Mouse (Mus musculus): ENCODE results near the gene Acod1.

The Acod1 gene

DNA sequence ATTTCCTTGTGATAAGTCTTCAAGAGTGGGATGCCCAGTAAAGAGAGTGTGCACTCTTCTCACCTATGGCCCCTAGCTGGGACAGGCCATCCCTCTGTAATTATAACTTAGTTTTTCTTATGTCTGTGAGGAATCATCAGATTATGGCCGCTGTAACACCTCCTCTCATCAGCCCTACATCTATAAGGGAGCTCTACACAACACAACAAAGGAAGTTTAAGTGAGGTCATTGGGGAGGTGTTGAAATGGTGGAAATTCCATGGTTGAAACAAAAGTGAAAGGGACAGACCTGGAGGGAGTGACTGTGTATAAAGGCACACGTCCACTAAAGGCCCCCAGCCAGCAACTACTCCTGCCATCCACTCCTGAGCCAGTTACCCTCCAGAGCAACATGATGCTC, at the start of gene Acod1:
TSS of gene Acod1 (plus strand) at position 301 of the 400 bp plus-strand sequence.
- no peak for DNase-seq (ENCODE audit: low read depth)

DNA sequence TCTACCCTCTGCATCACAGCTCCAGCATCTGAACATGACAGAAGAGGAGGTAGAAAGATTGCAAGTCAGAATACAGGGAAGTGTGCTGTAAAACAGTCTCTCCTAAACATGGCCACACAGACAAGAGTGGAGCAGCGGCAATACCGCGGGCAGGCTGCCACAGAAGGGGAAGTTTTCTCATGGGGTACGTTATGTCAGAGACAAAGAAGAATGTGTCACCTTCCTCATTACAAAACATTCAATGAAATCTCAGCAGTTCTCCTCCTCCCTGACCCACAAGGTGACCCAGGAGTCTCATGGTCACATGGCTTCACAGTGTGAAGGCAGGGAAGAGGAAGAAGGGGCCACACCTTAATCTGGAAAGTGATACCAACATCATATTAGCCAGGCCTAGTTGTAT, 39.0 kb upstream of the Acod1 start:
- DNase-seq (ENCODE audit: low read depth), result peak; percentile 48

DNA sequence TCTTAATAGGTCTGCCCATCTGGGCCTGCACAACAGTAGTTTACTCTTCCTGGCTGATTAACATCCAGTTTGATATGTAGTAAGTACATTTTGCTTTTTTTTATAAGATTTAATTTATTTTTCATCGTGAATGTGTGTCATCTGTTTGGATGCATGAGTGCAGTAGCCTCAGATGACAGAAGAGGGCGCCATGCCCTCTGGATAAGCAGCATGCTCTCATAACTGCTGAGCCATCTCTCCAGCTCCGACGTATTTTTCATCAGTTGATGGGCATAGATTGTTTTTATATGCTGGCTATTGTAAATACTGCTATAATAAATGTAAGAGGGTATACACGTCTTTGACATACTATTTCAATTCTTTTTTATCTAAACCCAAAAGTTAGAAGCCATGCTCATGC, 35.0 kb upstream of the Acod1 start:
- DNase-seq (ENCODE audit: low read depth), result peak; percentile 41

DNA sequence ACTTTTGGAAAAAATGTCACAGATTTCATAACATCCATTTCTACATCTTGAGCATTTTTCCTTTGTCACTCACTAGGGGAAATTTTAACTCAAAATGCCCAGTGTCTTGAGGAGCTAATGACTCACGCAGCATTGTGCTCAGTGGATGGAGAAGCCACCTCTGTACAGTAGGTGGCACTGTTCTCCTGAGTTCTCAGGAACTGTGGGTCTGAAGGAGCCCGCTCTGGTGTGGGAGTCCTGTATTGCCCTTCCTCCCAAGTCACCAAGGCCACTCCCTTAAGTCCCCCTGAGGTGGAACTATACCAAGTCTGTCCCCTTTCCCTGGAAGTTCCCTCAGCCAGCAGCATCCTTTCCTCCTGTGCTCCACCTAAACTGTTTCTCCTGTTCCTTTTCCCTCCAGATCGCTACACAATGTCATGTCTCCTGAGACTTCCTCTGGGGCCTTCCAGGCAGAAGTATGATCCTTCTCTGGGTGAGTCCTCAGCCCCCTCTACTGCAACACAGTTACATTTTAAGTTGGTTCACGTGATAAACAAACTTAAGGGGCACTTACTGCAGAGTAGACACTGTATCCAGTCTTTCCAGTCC, 34.1 kb upstream of the Acod1 start:
- peak; percentile 79 for DNase-seq (ENCODE audit: low read depth)

DNA sequence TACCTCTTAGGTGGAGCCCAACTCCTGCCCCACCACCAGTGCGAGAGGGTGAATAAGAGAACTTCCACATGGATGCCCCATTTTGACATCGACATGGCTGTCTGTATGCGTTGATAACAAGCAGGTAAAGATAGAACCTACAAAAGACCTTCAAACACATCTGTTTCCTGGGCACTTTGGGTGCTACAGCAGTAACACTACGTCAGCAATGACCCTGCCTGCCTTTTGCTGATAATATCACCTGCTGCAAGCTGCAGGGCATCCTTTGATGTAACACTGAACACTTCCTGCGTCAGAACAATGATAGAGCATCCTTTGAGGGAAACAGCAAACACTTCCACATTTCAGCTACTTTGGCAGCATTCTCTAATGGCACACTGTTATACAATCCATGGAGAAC, 29.8 kb upstream of the Acod1 start:
- DNase-seq (ENCODE audit: low read depth), result no peak

DNA sequence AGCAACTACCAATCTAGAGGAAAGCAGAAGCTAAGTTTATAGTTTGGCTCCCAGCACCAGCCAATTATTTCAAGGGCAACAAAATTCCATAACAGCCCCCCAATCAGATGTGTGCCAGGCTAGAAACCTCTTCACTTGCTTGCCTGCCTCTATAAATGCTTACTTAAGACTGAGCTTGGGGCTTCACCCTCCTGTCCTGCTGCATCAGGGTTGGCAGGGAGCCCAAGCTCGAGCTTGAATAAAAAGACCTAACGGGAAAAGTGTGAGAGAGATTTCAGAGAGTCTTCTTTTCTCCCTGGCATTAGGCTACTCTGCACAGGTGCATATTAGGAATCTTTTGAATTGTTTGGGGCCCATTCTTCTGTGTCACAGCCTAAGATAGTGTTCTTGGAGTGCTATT, 26.7 kb upstream of the Acod1 start:
- DNase-seq (ENCODE audit: low read depth), result no peak

DNA sequence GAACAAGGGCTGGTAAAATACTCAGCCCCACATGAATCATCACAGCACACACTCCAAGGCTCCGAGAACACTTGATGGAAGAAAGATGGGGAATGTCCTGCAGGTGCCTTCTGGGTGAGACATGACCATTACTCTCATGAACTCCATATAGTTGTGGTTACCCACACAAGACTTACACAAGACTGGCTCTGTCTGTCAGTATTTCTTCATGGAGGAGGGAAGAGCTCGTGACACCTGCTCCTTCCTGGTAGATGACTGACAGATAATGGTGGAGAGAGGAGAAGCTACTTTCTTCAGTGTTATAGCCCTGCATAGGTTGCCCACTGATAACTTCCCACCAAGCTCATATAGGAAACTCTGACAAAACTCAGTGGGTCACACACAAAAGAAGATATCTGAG, 17.6 kb upstream of the Acod1 start:
- DNase-seq (ENCODE audit: low read depth), result no peak

DNA sequence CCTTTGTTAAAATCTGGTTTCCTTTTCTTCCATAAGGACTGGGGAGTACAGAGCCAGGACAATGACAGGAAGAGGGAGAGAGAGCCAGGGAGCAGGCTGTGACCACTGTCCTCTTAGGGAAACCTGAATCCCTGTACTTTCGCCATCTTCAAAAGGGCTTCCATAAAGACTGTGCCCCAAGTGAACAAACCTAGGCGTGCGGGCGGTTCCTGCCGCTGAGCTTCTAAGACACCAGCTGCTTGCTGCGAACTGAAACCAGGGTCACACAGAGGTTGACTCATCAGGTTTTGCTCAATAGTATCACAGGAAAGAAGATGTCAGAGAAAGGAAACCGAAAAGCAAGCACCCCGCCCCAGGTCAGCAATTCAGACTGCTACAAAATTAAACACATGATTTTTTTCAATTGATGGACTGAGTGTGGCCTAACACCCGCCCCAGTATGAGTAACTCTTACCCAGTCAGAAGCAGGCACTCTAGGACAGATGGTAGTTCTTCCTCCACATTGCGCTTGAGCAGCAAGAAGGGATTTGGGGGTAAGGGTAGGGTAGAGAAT, 13.4 kb upstream of the Acod1 start:
- peak; percentile 52 for DNase-seq (ENCODE audit: low read depth)

DNA sequence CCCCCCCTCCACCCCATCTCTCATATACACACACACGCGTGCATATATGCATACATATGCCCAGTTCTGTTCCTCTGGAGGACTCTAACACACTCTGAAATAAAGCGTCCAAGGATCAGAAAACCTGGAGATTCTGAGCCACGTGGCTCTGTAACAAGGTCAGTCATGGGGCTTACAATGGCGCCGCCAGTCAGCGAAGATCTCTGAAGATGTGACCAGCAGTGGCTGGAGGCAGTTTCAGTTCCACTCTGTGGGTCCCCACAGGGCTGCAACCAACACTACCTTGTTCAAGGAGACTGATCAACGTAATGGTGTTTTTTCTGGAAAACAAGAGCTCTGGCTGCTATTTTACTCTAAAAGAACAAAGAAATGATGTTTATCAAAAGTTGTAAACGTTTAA, 12.7 kb upstream of the Acod1 start:
- no peak for DNase-seq (ENCODE audit: low read depth)

DNA sequence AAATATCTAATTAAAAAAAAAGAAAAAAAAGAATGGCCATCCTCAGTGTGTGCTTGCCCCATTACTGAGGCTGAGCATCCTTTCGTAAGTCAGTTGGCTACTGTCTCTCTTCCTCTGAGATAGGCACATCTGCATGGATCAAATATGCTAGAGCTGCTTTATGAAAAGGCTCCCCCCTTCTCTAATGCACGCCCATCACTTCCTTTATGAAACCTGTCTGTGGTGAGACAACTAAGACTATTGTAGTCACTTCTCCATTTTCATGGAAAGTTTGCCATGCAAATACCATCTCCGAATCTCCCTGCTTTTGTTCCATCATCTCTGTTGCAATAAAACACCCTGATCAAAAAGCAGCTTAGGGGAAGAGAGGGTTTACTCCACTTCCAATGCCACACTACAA, 9.8 kb upstream of the Acod1 start:
- DNase-seq (ENCODE audit: low read depth), result no peak

DNA sequence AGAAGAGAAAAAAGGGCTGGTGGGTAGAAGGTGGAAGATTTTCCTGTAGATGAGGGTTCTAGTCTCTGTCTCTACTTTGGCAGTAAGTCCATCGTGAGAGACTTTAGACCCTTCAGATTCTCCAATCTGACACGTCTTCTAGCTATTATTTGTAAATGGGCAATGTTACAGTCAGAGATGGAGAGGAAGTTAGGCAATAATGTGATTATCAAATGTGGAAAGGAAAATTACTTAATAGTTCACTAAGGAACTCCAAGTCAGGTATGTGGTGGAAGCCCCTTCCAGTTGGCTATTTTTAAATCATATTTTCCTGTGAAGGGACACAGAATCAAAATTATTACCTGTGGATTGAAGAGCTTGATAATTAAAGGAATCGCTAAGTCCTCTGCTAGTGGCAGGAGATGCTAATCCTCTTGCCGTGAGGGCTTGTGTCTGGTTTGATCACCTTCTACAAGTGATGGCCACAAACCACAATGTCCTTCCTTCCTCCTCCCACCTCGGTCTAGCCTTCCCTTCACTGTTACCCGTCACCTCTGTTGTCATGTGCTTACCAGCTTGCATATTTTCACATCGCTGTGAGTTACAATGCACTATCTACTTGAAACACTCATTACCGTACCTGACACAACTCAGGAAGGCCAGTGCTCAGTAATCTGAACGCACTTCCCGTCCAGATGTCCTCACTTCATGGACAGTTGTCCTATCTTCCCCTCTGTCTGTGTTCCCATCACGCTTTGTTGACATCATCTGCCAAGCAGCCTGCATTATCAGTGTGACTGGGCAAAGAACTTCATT, 1.7 kb downstream of the Acod1 start:
- no peak for DNase-seq (ENCODE audit: low read depth)

DNA sequence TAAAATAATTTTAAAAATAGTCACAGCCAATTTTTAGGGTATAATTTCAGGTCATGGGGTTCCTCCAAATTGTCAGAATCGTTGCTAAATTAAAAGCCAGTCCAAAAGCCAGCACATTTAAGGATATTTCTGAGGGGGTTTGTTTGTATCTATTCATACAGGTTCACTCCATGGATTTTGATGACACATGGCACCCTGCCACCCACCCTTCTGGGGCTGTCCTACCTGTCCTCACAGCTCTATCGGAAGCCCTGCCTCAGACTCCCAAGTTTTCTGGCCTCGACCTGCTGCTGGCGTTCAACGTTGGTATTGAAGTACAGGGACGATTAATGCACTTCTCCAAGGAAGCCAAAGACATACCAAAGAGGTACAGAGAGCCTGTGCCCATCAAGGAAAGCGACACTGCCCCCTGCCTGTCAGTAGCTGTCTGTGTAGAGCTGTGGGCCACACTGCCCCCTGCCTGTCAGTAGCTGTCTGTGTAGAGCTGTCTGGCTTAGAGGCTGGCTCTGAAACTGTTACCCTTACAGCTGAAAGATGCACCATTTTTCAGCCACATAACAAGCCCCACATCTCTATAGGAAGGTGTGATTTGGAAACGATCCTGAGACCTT, 4.5 kb downstream of the Acod1 start:
- DNase-seq (ENCODE audit: low read depth), result peak; percentile 78

DNA sequence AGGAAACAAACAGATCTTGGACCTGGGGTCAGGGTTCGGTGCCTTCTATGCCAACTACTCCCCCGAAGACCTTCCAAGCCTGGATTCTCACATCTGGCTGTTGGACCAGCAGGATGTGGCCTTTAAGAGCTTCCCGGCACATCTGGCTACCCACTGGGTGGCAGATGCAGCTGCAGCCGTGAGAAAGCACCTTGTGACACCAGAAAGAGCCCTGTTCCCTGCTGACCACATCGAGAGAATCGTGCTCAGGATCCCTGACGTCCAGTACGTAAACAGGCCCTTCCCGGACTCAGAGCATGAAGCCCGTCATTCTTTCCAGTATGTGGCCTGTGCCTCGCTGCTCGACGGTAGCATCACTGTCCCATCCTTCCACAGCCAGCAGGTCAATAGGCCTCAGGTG, 8.0 kb downstream of the Acod1 start:
- DNase-seq (ENCODE audit: low read depth), result no peak

DNA sequence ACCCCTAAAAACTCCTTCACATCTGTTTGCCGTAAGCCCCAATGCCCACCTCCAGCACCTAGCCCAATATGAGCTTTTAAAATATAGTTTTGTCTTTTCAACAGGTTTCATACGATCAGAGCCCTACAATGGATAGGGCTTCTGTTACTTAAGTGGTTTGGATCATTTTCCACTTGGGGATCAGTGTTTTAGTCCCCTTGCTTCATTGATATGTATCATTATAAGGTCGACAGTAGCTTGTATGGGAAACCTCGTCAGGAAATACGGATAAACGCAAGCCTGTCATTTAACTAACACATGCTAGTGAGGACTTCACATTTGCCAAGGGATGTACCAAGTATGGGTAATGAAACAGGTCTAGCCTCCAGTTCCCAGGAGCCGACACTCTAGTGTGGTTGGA, 9.8 kb downstream of the Acod1 start:
- no peak for DNase-seq (ENCODE audit: low read depth)

DNA sequence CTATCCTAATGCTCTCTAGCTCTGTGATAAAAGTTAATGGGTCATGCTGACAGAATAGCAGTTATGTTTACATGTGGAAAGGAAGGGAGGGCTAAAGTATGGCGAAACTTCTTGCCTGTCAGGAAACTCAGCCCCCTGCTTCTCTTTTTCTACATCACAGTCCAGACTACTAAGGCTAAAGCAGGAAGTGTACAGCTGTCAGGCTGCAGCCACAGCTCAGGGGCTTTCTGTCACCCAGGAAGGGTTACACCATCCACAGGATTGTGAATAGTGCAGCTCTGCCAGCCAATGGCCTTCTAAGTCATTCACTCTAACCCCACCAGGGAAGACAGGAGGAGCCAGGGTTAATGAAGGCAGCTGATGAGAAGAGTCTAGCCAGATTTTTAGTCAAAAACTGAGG, 12.2 kb downstream of the Acod1 start:
- DNase-seq (ENCODE audit: low read depth), result no peak

DNA sequence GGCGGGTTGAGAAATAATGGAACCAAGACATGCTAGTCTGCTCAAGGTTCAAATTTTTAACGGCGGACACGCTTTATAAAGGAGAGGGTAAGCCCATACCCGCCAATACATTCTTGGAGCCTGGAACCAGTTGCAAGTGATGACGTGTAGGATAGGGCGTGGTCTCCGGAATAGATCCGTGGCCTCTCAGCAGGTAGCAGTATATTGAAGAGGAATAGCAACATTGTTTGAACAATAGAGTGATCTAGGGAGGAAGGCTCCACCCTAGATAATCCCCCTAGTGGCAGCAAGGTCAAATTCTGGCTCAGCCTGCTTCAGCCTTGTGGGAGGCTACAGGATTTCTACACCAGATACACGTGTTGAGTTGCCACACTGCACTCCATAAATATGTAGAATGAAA, 12.7 kb downstream of the Acod1 start:
- no peak for DNase-seq (ENCODE audit: low read depth)

DNA sequence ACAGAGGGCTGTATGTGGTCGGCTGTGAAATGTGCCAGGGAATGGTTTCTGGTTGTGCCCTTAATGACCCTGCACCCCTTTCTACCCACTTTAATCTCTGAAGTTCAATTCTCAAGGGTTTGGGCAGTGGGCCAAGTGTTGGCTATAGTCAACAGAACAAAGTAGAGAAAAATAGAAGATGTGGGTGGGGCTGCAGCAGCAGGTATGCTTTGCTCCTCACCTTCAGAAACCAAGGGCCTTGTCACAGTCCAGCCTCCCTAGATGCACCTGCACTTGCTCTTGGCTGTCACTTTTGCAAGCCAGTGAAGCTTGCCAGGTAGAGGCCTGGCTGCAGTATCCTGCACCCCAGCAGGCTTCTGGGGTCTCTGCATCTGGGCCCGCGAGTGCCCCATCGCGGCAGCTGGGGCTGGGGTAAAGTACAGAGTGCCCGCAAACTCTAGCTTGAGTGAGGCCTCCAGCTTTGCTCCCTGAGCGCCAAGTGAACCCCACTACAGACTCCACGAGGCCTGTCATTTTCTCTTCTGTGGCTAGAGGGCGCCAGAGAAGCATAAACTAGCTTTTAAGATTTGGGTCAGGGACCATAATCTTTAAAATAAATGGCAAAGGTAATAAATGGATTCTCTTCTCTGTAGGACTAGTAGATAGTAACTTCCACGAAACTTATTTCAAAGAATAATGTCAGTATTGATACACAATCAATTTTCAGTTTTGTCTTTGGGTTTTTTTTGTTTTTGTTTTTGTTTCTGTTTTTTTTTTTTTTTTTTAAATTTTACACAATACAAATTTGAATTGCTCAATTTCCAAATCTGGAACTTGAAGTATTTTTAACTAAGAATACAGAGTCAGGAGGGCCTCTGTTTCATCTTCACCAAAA, 18.8 kb downstream of the Acod1 start:
- DNase-seq (ENCODE audit: low read depth), result peak; percentile 85

DNA sequence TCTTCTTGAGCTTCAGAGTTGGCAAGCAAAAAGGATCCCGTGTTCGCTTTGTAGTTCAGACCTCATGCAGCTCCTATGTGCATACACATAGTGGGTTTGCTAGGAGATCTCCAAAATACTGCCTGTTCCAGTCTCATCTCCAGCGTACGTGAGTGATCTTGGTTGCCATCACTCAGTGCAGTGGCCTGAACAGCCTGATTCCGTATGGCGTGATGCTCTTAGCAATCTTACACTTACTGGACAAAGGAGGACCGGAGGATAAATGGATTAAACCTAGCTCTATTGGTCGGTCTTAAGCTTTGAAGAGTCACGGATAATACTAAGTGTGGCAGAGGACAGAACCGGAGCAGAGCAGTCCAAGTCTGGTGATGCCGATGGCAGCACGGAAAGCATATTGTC, 22.7 kb downstream of the Acod1 start:
- no peak for DNase-seq (ENCODE audit: low read depth)

DNA sequence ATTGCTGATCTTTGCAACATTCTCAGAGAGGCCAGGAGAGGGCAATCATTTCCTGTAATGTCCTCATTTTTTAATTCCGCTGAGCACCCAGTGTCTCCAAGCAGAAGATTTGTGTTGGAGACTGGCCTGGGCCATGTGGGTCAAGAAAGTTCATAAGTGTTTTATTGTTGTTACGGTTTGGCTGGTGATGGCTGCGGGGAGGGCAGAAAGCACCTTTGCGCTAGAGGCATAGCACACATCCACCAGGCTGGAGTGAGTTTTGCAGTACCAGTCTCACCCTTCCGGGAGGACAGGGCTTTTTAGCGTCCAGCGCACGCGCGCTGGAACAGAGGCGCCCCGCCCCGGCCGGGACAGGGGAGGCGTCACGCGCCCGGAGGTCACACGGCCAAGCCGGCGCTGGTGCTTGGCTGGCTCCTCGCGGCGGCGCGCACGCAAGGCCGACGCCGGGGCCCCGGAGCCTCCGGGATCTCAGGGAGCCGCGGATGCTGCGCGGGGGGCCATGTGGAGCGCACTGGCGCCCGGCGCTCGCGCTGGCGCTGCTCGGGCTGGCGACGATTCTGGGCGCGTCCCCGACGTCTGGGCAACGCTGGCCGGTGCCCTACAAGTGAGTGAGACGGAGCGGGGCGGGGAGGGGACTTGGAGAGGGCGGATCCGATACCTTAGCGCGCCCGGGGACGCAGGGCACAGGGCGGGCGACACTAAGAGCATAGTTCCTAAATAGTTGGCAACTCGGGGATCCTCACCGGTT, 23.3 kb downstream of the Acod1 start, which contains the start of gene Cln5:
TSS of gene Cln5 (plus strand) at position 353 of the 748 bp plus-strand sequence.
- DNase-seq (ENCODE audit: low read depth), result peak; percentile 88

DNA sequence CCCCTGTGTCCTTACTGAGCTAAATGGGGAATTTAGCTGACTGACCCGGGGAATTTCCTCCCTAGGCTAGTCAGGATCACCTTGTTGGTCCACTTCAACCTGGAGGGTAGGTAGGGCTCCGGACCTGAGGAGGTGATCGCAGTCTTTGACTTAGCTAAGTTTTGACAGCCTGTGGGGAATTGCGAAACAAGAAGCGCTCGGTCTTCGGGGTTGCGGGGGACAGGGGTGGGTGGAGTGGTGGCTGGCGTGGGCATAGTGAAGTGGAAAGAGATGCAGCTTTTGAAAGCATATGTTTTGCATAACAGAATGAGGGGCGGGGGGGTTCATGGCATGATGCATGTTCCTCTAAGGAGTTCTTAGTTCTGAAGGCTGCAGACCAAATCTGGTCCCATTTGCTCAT, 24.0 kb downstream of the Acod1 start:
- no peak for DNase-seq (ENCODE audit: low read depth)

DNA sequence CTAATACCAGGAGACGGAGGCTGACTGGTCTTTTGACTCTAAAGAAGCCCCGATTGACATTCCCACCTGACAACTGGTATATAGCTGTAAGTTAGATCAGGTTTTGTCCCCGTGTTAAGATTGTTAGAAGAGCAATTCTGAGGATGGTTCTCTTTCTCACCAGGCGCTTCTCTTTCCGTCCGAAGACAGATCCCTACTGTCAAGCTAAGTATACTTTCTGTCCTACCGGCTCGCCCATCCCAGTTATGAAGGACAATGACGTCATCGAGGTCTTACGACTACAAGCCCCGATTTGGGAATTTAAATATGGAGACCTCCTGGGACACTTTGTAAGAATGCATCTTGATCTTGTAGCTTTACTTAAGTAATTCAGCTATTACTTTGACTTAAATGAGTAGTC, 24.7 kb downstream of the Acod1 start:
- DNase-seq (ENCODE audit: low read depth), result no peak
